Mouse (Mus musculus) thymus, adult 2 months (tissue): Measurements from ENCODE around the gene Fstl3.

ENCODE experiments used
- CTCF ChIP-seq: fragments of 200-500 bp; IDR thresholded peaks from 2 replicates; pipeline ENCODE4 v1.5.1; 2012; ENCODE audit warnings: mild to moderate bottlenecking, control low read depth, low read length, moderate library complexity, borderline replicate concordance; ENCODE audit not compliant: control insufficient read depth, poor library complexity, insufficient read depth; ENCODE audit errors: extremely low read depth
- POLR2A ChIP-seq: fragments of 200-500 bp; IDR thresholded peaks from 2 replicates; pipeline ENCODE4 v1.6.1; 2012; ENCODE audit warnings: mild to moderate bottlenecking, low read length, control low read depth, moderate library complexity; ENCODE audit not compliant: control insufficient read depth, poor library complexity, insufficient read depth; ENCODE audit errors: extremely low read depth

- TF ChIP-seq CTCF (no peak), POLR2A (no peak)
Measured at GRCm38 (mm10) chr10:79783050-79783449, 6.0 kb downstream of the Fstl3 start.
